Mouse (Mus musculus) lung, postnatal 0 days (tissue): ENCODE measurements at regions not wholly inside any gene's neighbourhood (a gene's known extent, or its start where the extent isn't known, plus 50 kb on each side); places are given as distances from the start of the nearest gene placed in this dataset.

Experiments
- ATAC-seq: fragments of 200-750 bp; cut with Nextera tagmentation; 2 replicates; pipeline ENCODE4 v1.8.0; 2017; ENCODE audit warnings: moderate library complexity
- DNase-seq: peaks from one replicate; pipeline ENCODE4 v3.0.0-alpha.2; 2016; ENCODE audit warnings: low spot score
- H3K27ac ChIP-seq: fragments of 300-500 bp; sonication (generic); 2 replicates; pipeline ENCODE4 v1.5.1; 2014; ENCODE audit warnings: antibody characterized with exemption, mild to moderate bottlenecking, low read length, mixed read lengths
- H3K27me3 ChIP-seq: fragments of 300-500 bp; sonication (generic); replicated peaks from 2 replicates; pipeline ENCODE4 v1.6.1; 2014; ENCODE audit warnings: low read length, mixed read lengths; ENCODE audit not compliant: insufficient read depth
- H3K36me3 ChIP-seq: fragments of 300-500 bp; sonication (generic); 2 replicates; pipeline ENCODE4 v1.6.1; 2014; ENCODE audit warnings: low read length, mixed read lengths; ENCODE audit not compliant: insufficient read depth
- H3K4me1 ChIP-seq: fragments of 300-500 bp; sonication (generic); 2 replicates; pipeline ENCODE4 v1.6.1; 2014; ENCODE audit warnings: antibody characterized with exemption, low read depth, low read length, mixed read lengths; ENCODE audit not compliant: insufficient read depth
- H3K4me2 ChIP-seq: fragments of 300-500 bp; sonication (generic); replicated peaks from 2 replicates; pipeline ENCODE4 v1.6.1; 2014; ENCODE audit warnings: low read depth, mild to moderate bottlenecking, low read length, moderate library complexity, mixed read lengths
- H3K4me3 ChIP-seq: fragments of 300-500 bp; sonication (generic); 2 replicates; pipeline ENCODE4 v1.5.1; 2014; ENCODE audit warnings: low read depth, low read length
- H3K9ac ChIP-seq: fragments of 300-500 bp; sonication (generic); replicated peaks from 2 replicates; pipeline ENCODE4 v1.6.1; 2014; ENCODE audit warnings: low read depth, mild to moderate bottlenecking
- H3K9me3 ChIP-seq: fragments of 300-500 bp; sonication (generic); 2 replicates; pipeline ENCODE4 v1.6.1; 2016; ENCODE audit warnings: low read length, mixed read lengths
- CTCF ChIP-seq: IDR thresholded peaks from 2 replicates; pipeline ENCODE4 v1.5.1; 2016; ENCODE audit warnings: antibody characterized with exemption, mild to moderate bottlenecking
- EP300 ChIP-seq: IDR thresholded peaks from 2 replicates; pipeline ENCODE4 v1.6.1; 2016; ENCODE audit warnings: antibody characterized with exemption, mild to moderate bottlenecking, control low read depth
- WGBS: fragments of 180-500 bp; shearing (Covaris S2); extraction: QIAGEN DNeasy Blood & Tissue Kit; methylation state at CpG from one replicate; pipeline ENCODE4 v1.1.7; 2014; 5-methylcytosine and 5-hydroxymethylcytosine counted together

GRCm38 (mm10) chr5:25602123-25602522, 86.3 kb downstream of the Cct8l1 start:
- Histone ChIP-seq H3K9me3 (no peaks in the 10 kb centered on the region), H3K4me3 (no peak overlapping the region), H3K4me1 (no peaks in the 10 kb centered on the region), H3K9ac (no peak overlapping the region), H3K4me2 (no peak overlapping the region), H3K36me3 (no peaks in the 10 kb centered on the region), H3K27me3 (no peaks in the 10 kb centered on the region), H3K27ac (no peak overlapping the region)
- DNase-seq (peak; percentile 34), ATAC-seq (no peak)
- peak; percentile 56 for TF ChIP-seq CTCF
- no peak for TF ChIP-seq EP300
- 46% methylated on average over 2 of the region's 2 CpGs for WGBS

GRCm38 (mm10) chr5:25599363-25599762, 83.5 kb downstream of the Cct8l1 start:
- TF ChIP-seq CTCF: no peak
- TF ChIP-seq EP300: no peak

GRCm38 (mm10) chr5:25597786-25598185, 81.9 kb downstream of the Cct8l1 start:
- H3K36me3 ChIP-seq: no peaks in the 10 kb centered on the region
- DNase-seq (no peak), ATAC-seq (no peak)
- no peaks in the 10 kb centered on the region for H3K9me3 ChIP-seq
- no peaks in the 10 kb centered on the region for H3K4me1 ChIP-seq
- H3K27me3 ChIP-seq: no peaks in the 10 kb centered on the region
- WGBS: 86% methylated on average over 6 of the region's 6 CpGs
- no peak overlapping the region for H3K9ac ChIP-seq
- H3K4me2 ChIP-seq: no peak overlapping the region
- TF ChIP-seq EP300: no peak
- TF ChIP-seq CTCF: peak; percentile 12; the same call in 1 of the 2 replicates
- no peak overlapping the region for H3K4me3 ChIP-seq
- no peak overlapping the region for H3K27ac ChIP-seq

More at GRCm38 (mm10) chr5:25599363-25599762, 83.5 kb downstream of the Cct8l1 start:
- WGBS: 84% methylated on average over 1 of the region's 1 CpGs
- DNase-seq (no peak), ATAC-seq (no peak)
- no peaks in the 10 kb centered on the region for H3K4me1 ChIP-seq
- no peaks in the 10 kb centered on the region for H3K9me3 ChIP-seq
- no peak overlapping the region for H3K4me3 ChIP-seq
- no peak overlapping the region for H3K9ac ChIP-seq
- H3K27ac ChIP-seq: no peak overlapping the region
- H3K4me2 ChIP-seq: no peak overlapping the region
- H3K27me3 ChIP-seq: no peaks in the 10 kb centered on the region
- no peaks in the 10 kb centered on the region for H3K36me3 ChIP-seq

GRCm38 (mm10) chr5:25591709-25592108, 75.8 kb downstream of the Cct8l1 start:
- no peaks in the 10 kb centered on the region for H3K36me3 ChIP-seq
- H3K4me3 ChIP-seq: no peak overlapping the region
- no peak overlapping the region for H3K4me2 ChIP-seq
- H3K27ac ChIP-seq: no peak overlapping the region
- ATAC-seq: no peak
- H3K27me3 ChIP-seq: no peaks in the 10 kb centered on the region
- H3K9me3 ChIP-seq: no peaks in the 10 kb centered on the region
- TF ChIP-seq EP300 (no peak), CTCF (no peak)
- H3K4me1 ChIP-seq: no peaks in the 10 kb centered on the region
- DNase-seq: no peak
- no peak overlapping the region for H3K9ac ChIP-seq
